Mouse (Mus musculus) heart, postnatal 0 days (tissue): ENCODE results near the gene Arhgap15. TPM values are rescaled to one million over a fixed set of nuclear protein-coding genes. Genes with fewer than 3 reads are reported as not detected.
"Not testable (repeated sequence)": the region's sequence is repeated elsewhere in the genome, so short reads cannot be mapped to it uniquely, and the experiment has no call there.

ENCODE experiments used
- ATAC-seq: fragments of 200-750 bp; cut with Nextera tagmentation; 2 replicates; pipeline ENCODE4 v1.8.0; 2017; ENCODE audit warnings: low read depth, moderate number of reproducible peaks, moderate library complexity; ENCODE audit not compliant: insufficient read depth
- DNase-seq: peaks from one replicate; pipeline ENCODE4 v3.0.0-alpha.2; 2016; ENCODE audit warnings: low spot score
- H3K27ac ChIP-seq: fragments of 300-500 bp; sonication (generic); 2 replicates; pipeline ENCODE4 v1.5.1; 2014; ENCODE audit warnings: low read depth, mild to moderate bottlenecking
- H3K27me3 ChIP-seq: fragments of 300-500 bp; sonication (generic); 2 replicates; pipeline ENCODE4 v1.6.1; 2014; ENCODE audit warnings: low read length, mixed read lengths; ENCODE audit not compliant: control insufficient read depth, insufficient read depth
- H3K36me3 ChIP-seq: fragments of 300-500 bp; sonication (generic); replicated peaks from 2 replicates; pipeline ENCODE4 v1.6.1; 2014; ENCODE audit warnings: low read length, mixed read lengths; ENCODE audit not compliant: control insufficient read depth, insufficient read depth
- H3K4me1 ChIP-seq: fragments of 300-500 bp; sonication (generic); 2 replicates; pipeline ENCODE4 v1.6.1; 2014; ENCODE audit warnings: antibody characterized with exemption; ENCODE audit not compliant: control insufficient read depth, insufficient read depth
- H3K4me2 ChIP-seq: fragments of 300-500 bp; sonication (generic); 2 replicates; pipeline ENCODE4 v1.6.1; 2014; ENCODE audit warnings: low read depth, mild to moderate bottlenecking, low read length, moderate library complexity
- H3K4me3 ChIP-seq: fragments of 300-500 bp; sonication (generic); 2 replicates; pipeline ENCODE4 v1.5.1; 2014; ENCODE audit warnings: low read depth, low read length
- H3K9ac ChIP-seq: fragments of 300-500 bp; sonication (generic); replicated peaks from 2 replicates; pipeline ENCODE4 v1.6.1; 2014; ENCODE audit warnings: low read depth, low read length, mixed read lengths
- H3K9me3 ChIP-seq: fragments of 300-500 bp; sonication (generic); replicated peaks from 2 replicates; pipeline ENCODE4 v1.6.1; 2016; ENCODE audit warnings: low read length; ENCODE audit not compliant: control insufficient read depth
- CTCF ChIP-seq: IDR thresholded peaks from 2 replicates; pipeline ENCODE4 v1.5.1; 2016; ENCODE audit warnings: antibody characterized with exemption, control low read depth, low read depth
- EP300 ChIP-seq: IDR thresholded peaks from 2 replicates; pipeline ENCODE4 v1.6.1; 2016; ENCODE audit warnings: antibody characterized with exemption, low read depth
- WGBS: fragments of 180-500 bp; shearing (Covaris S2); extraction: QIAGEN DNeasy Blood & Tissue Kit; methylation state at CpG from one replicate; pipeline ENCODE4 v1.1.7; 2014; 5-methylcytosine and 5-hydroxymethylcytosine counted together
- polyA plus RNA-seq: library from polyadenylated mRNA; unstranded; fragments of >200 nt; fragmentation: Nextera tagmentation; extraction: Ambion mirVana; gene quantifications from 2 replicates; pipeline ENCODE4 v1.2.1, GENCODE M21; 2015
- total RNA-seq: library from RNA; depleted of rRNA; stranded (reverse); fragments of >200 nt; gene quantifications from 2 replicates; pipeline ENCODE4 v1.2.3, GENCODE M21; 2014; ENCODE audit warnings: low replicate concordance

Gene Arhgap15
- total and polyA plus RNA-seq, 2 experiments from 2014 or later, result 0.46 to 1.7 TPM

DNA sequence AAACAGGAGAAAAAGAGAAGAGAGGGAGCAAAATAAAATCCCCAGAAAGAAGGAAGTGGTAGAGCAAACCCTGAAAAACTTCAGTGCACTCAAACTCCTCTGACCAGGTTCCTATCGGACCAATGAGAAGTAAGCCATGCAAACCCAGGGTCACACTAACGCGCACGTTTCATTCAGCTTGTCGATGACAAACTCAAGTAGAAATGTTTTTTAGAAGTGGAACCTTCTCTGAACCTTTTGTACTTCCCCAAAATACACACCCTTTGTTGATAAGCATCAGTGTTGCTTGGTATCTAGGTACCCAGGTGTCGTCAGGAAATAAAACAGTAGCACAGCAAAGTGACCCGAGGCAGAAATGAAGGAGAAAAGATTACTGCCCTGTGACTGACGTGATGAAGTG, 20.9 kb upstream of the Arhgap15 start:
- Histone ChIP-seq H3K4me1 (no peaks in the 10 kb centered on the region), H3K27me3 (no peaks in the 10 kb centered on the region), H3K4me3 (no peak overlapping the region), H3K27ac (no peak overlapping the region), H3K9ac (no peak overlapping the region), H3K9me3 (no peaks in the 10 kb centered on the region), H3K4me2 (peak overlapping the region; percentile 15; the same call in 1 of the 2 replicates), H3K36me3 (no peaks in the 10 kb centered on the region)
- ATAC-seq (no peak), DNase-seq (no peak)
- 37% methylated on average over 8 of the region's 8 CpGs for WGBS
- TF ChIP-seq CTCF, result no peak
- TF ChIP-seq EP300, result no peak

DNA sequence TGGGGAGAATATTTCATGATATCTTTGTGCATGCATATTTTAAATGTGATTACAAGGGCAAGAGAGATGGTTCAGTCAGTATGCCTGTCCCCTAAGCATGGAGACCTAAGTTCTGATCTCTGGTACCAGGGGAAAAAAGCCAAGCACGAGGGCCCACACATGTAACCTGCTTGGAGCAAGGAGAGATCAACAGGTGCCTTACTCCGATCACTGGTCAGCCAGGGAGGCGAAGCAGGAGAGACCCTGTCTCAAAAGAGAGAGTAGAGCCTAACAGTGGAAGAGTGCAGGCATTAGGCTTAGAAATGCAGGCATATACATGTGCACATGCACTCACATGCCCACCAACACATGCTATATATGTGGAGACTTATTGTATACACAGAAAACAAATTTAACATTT, 19.8 kb upstream of the Arhgap15 start:
- no peak for ATAC-seq
- H3K36me3 ChIP-seq, result no peaks in the 10 kb centered on the region
- TF ChIP-seq CTCF, result no peak
- no peak for TF ChIP-seq EP300
- H3K27me3 ChIP-seq, result no peaks in the 10 kb centered on the region
- H3K4me3 ChIP-seq, result no peak overlapping the region
- WGBS, result 78% methylated on average over 3 of the region's 3 CpGs
- H3K4me1 ChIP-seq, result no peaks in the 10 kb centered on the region
- no peak for DNase-seq
- H3K27ac ChIP-seq, result no peak overlapping the region
- no peak overlapping the region for H3K9ac ChIP-seq
- H3K9me3 ChIP-seq, result no peaks in the 10 kb centered on the region
- H3K4me2 ChIP-seq, result no peak overlapping the region

- no peak for TF ChIP-seq EP300
- 39% methylated on average over 3 of the region's 3 CpGs for whole genome bisulfite sequencing
These were observed 16.2 kb upstream of the Arhgap15 start for GRCm38 (mm10) chr2:43732396-43732795.

DNA sequence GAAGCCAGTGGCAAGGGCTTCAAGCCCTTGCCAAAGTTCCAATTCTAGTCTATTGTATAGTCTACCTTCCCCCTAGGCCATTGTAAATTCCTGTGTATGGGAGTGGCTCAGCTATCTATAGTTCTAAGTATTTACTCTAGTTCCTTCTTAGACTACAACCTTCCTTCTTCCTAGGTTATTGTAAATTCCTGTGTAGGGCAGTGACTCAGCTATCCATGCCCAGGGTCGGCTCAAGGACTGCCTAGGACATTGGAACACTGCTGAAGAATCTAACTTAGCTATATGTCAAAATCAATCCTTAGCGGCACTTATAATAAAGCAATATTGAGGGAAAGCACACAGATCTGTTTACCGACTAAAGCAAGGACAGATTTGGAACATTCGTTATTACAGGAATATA, 13.6 kb upstream of the Arhgap15 start:
- not testable (repeated sequence) for H3K36me3 ChIP-seq, H3K9me3 ChIP-seq, H3K4me1 ChIP-seq, H3K27ac ChIP-seq, ATAC-seq, H3K9ac ChIP-seq, DNase-seq, H3K27me3 ChIP-seq, H3K4me3 ChIP-seq, H3K4me2 ChIP-seq
- 80% methylated on average over 4 of the region's 4 CpGs for WGBS

More at GRCm38 (mm10) chr2:43732396-43732795, 16.2 kb upstream of the Arhgap15 start:
- Histone ChIP-seq H3K4me2 (no peak overlapping the region), H3K36me3 (no peaks in the 10 kb centered on the region), H3K4me3 (no peak overlapping the region), H3K27ac (no peak overlapping the region), H3K4me1 (no peaks in the 10 kb centered on the region), H3K9ac (no peak overlapping the region), H3K27me3 (no peaks in the 10 kb centered on the region), H3K9me3 (no peaks in the 10 kb centered on the region)
- DNase-seq, result no peak
- no peak for ATAC-seq

GRCm38 (mm10) chr2:43737546-43737945, 11.1 kb upstream of the Arhgap15 start:
- no peak overlapping the region for H3K4me3 ChIP-seq
- H3K27me3 ChIP-seq, result no peaks in the 10 kb centered on the region
- no peaks in the 10 kb centered on the region for H3K4me1 ChIP-seq
- ATAC-seq, result no peak
- no peak for DNase-seq
- H3K27ac ChIP-seq, result no peak overlapping the region
- no peak overlapping the region for H3K9ac ChIP-seq
- H3K36me3 ChIP-seq, result no peaks in the 10 kb centered on the region
- 78% methylated on average over 7 of the region's 7 CpGs for WGBS
- H3K4me2 ChIP-seq, result no peak overlapping the region
- TF ChIP-seq CTCF (no peak), EP300 (no peak)
- H3K9me3 ChIP-seq, result no peaks in the 10 kb centered on the region

GRCm38 (mm10) chr2:43738562-43739112, 10.0 kb upstream of the Arhgap15 start:
- H3K4me1 ChIP-seq, result no peaks in the 10 kb centered on the region
- no peaks in the 10 kb centered on the region for H3K36me3 ChIP-seq
- H3K9me3 ChIP-seq, result no peaks in the 10 kb centered on the region
- H3K4me2 ChIP-seq, result no peak overlapping the region
- no peaks in the 10 kb centered on the region for H3K27me3 ChIP-seq
- whole genome bisulfite sequencing, result 83% methylated on average over 10 of the region's 10 CpGs
- TF ChIP-seq CTCF, result no peak
- no peak for TF ChIP-seq EP300
- no peak for DNase-seq
- H3K4me3 ChIP-seq, result no peak overlapping the region
- H3K27ac ChIP-seq, result no peak overlapping the region; the same call in 1 of the 2 replicates
- H3K9ac ChIP-seq, result no peak overlapping the region
- no peak for ATAC-seq
